Mouse (Mus musculus): ENCODE measurements around the gene Pax5. TPM values are rescaled to one million over a fixed set of nuclear protein-coding genes. Genes with fewer than 3 reads are reported as not detected.

The Pax5 gene
- polyA plus RNA-seq, 1 experiment from 2014 or later, result 0.34 TPM

DNA sequence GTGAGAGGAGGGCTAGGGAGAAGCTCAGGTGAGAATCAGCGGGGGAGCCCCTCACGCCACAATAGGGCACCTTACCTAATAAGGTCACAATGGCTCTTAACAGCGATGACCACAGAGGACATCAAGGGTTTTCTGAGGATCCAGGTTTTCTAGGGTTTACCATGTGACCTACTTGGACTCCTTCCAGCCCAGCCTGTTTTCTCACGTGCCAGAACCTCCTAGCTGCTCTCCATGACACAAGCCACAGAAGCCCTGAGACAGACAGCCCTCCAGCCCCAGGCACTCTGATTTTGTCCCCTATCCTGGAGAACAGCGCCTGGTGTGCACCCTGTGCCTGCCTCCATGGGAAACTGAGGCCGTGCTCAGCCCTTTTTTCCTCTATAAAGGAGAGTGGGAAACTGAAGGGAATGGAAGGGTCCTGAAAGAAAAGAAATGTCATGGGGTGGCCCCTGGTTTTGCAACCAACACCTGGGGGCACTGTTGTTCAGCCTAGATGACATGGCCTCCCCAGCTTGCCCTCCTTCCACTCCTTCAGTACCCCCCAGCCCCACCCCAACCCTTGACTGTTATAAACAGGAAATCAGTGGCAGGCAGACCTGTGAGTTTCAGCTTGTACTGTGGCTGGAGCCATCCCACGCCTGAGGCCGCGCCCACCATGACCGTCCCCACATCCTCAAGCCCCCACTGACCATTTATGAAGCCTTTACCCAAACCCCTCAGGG is 37.9 kb downstream of the Pax5 start:
- 48% methylated on average over 10 of the region's 10 CpGs for WGBS

DNA sequence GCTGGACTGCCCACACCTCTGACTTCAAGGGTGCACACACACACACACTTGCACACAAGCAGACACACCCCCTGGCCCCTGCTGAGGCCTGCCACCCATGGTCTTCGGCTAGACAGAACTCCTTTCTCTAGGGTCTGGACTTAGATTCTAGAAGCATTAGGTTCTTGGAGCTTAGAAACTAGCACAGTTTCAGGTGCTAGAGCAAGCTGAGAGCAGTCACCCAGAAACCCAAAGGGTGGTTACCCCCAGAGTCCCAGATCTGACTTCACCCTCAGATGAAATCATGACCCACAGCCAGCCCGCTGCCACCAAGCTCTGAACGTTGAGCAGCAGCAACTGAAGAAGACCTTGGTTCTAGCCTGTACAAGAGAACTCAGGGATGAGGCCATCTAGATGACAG is 38.8 kb downstream of the Pax5 start:
- Histone ChIP-seq H3K4me2 (ENCODE audit: low read depth, low read length) (no peak overlapping the region), H3K4me1 (ENCODE audit: control insufficient read depth, insufficient read depth, low read length) (no peaks in the 10 kb centered on the region), H3K9ac (ENCODE audit: low read length) (no peak overlapping the region), H3K9me3 (replicated peaks; ENCODE audit: control insufficient read depth, low read length) (0 out of 2 replicates have a peak, but pooled peaks cover 2% of the 10 kb centered on the region), H3K27me3 (ENCODE audit: control insufficient read depth, insufficient read depth, low read length) (peaks cover 6% of the 10 kb centered on the region; the same call in 1 of the 2 replicates), H3K27ac (ENCODE audit: low read length) (no peak overlapping the region), H3K36me3 (ENCODE audit: control insufficient read depth, insufficient read depth) (no peaks in the 10 kb centered on the region), H3K4me3 (ENCODE audit: low read length) (no peak overlapping the region)
- no peak for ATAC-seq (replicated peaks; ENCODE audit: extremely low read depth, insufficient read depth, low FRiP score)
- WGBS, result 80% methylated on average over 3 of the region's 3 CpGs

More for the DNA sequence above, 37.9 kb downstream of the Pax5 start:
- Histone ChIP-seq H3K9ac (ENCODE audit: low read length) (no peak overlapping the region), H3K9me3 (replicated peaks; ENCODE audit: control insufficient read depth, low read length) (0 out of 2 replicates have a peak, but pooled peaks cover 2% of the 10 kb centered on the region), H3K4me1 (ENCODE audit: control insufficient read depth, insufficient read depth, low read length) (no peaks in the 10 kb centered on the region), H3K27me3 (ENCODE audit: control insufficient read depth, insufficient read depth, low read length) (peaks cover 9% of the 10 kb centered on the region), H3K4me3 (ENCODE audit: low read length) (no peak overlapping the region), H3K4me2 (ENCODE audit: low read depth, low read length) (no peak overlapping the region), H3K36me3 (ENCODE audit: control insufficient read depth, insufficient read depth) (no peaks in the 10 kb centered on the region), H3K27ac (ENCODE audit: low read length) (no peak overlapping the region)
- ATAC-seq (replicated peaks; ENCODE audit: extremely low read depth, insufficient read depth, low FRiP score), result no peak

DNA sequence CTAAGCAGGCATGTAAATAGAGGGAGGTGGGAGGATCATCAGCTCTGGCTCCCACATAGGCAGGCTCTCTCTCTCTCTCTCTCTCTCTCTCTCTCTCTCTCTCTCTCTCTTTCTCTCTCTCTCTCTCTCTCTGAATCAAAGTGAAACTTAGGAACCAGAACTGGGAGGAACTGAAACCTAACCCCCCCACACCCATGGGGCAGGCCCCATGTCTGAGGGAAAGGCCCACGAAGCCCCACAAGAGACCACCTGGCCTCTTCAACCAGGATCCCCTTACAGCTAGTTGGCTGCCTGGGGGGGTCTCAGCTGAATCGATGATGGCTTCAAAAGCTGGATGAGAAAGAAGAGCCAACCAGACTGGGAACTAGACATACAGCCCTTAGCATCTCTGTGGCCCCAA is 39.3 kb downstream of the Pax5 start:
- 0 out of 2 replicates have a peak, but pooled peaks cover 2% of the 10 kb centered on the region for H3K9me3 ChIP-seq (replicated peaks; ENCODE audit: control insufficient read depth, low read length)
- no peak overlapping the region for H3K27ac ChIP-seq (ENCODE audit: low read length)
- WGBS, result 76% methylated on average over 2 of the region's 2 CpGs
- no peaks in the 10 kb centered on the region for H3K4me1 ChIP-seq (ENCODE audit: control insufficient read depth, insufficient read depth, low read length)
- no peaks in the 10 kb centered on the region for H3K36me3 ChIP-seq (ENCODE audit: control insufficient read depth, insufficient read depth)
- no peak overlapping the region for H3K4me3 ChIP-seq (ENCODE audit: low read length)
- H3K27me3 ChIP-seq (ENCODE audit: control insufficient read depth, insufficient read depth, low read length), result peaks cover 9% of the 10 kb centered on the region; the same call in 1 of the 2 replicates
- H3K4me2 ChIP-seq (ENCODE audit: low read depth, low read length), result no peak overlapping the region
- H3K9ac ChIP-seq (ENCODE audit: low read length), result no peak overlapping the region
- ATAC-seq (replicated peaks; ENCODE audit: extremely low read depth, insufficient read depth, low FRiP score), result no peak

DNA sequence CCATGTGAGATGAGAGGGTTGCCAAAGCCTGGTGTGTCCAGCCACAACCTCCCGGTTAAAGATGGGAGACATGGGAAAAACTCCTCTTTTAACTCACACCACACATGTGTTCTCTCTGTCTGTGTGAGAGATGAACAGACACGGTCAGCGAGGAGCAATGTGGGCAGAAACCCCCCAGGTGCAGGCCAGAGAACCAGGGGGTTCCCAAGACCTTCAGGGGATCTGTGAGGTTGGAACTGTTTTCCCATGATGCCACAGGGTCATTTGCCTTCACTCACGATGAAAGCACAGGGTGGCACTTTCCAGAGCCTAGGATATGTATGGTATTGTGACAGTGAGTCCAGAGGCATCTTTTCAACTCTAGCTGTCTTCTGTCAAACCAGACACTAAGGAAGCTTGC is 39.9 kb downstream of the Pax5 start:
- Histone ChIP-seq H3K9me3 (replicated peaks; ENCODE audit: control insufficient read depth, low read length) (0 out of 2 replicates have a peak, but pooled peaks cover 2% of the 10 kb centered on the region), H3K4me1 (ENCODE audit: control insufficient read depth, insufficient read depth, low read length) (no peaks in the 10 kb centered on the region), H3K27ac (ENCODE audit: low read length) (no peak overlapping the region), H3K27me3 (ENCODE audit: control insufficient read depth, insufficient read depth, low read length) (peaks cover 15% of the 10 kb centered on the region), H3K36me3 (ENCODE audit: control insufficient read depth, insufficient read depth) (no peaks in the 10 kb centered on the region), H3K4me3 (ENCODE audit: low read length) (no peak overlapping the region), H3K9ac (ENCODE audit: low read length) (no peak overlapping the region), H3K4me2 (ENCODE audit: low read depth, low read length) (no peak overlapping the region)
- 80% methylated on average over 4 of the region's 4 CpGs for WGBS
- no peak for ATAC-seq (replicated peaks; ENCODE audit: extremely low read depth, insufficient read depth, low FRiP score)

DNA sequence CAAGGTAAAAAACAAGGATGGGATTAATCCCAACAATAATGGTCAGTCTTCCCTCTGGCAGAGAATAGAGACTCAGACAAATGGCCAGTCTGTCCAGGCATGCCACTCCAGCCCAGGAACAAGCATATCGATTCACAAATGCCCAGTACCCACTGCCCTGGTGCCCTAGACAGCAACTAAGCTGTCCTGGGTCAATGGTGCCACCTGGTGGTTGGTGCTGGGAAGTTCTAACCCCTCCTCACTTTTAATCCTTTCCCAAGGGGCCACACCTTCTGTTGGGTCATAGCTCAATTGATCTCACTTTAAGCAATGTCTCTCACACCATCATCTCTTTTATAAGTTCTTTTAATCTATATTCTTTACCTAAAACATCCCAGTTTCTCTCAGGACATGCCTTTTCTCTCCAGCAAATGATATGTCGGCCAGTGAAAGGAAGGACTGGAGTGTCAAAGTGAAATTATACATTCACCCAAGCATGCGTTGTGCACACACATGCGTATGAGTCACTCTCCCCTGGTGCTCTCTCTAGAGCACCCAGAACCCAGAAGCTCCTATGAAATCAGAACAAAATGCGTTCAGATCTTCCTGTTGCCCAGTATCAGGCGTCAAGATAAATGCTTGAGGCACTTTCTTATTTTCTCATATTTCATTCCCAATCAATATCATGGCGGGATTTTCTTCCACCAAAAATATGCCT is 40.7 kb downstream of the Pax5 start:
- Histone ChIP-seq H3K4me2 (ENCODE audit: low read depth, low read length) (no peak overlapping the region), H3K9me3 (replicated peaks; ENCODE audit: control insufficient read depth, low read length) (0 out of 2 replicates have a peak, but pooled peaks cover 2% of the 10 kb centered on the region), H3K9ac (ENCODE audit: low read length) (no peak overlapping the region), H3K4me1 (ENCODE audit: control insufficient read depth, insufficient read depth, low read length) (no peaks in the 10 kb centered on the region), H3K4me3 (ENCODE audit: low read length) (no peak overlapping the region), H3K27me3 (ENCODE audit: control insufficient read depth, insufficient read depth, low read length) (peaks cover 22% of the 10 kb centered on the region), H3K36me3 (ENCODE audit: control insufficient read depth, insufficient read depth) (no peaks in the 10 kb centered on the region), H3K27ac (ENCODE audit: low read length) (no peak overlapping the region)
- WGBS, result 79% methylated on average over 7 of the region's 7 CpGs
- no peak for ATAC-seq (replicated peaks; ENCODE audit: extremely low read depth, insufficient read depth, low FRiP score)

DNA sequence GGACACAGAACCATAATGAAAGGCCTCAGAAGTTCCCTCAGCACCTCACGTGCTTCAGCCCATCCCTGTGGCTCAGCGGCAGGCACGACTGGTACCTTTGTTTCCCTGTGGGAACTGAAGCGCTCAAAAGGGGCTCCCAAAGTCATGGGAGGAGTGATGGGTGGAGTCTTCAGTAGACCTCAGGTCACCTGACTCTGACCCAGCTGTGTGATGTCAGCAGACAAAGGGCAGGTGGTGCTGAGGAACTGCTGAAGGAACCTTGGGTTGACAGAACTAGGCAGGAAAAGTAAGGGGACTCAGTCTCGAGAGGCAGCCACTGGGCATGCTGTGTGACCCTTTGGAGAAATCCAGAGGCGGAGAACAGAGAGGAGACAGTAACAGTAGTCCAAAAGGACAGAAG is 41.7 kb downstream of the Pax5 start:
- 0 out of 2 replicates have a peak, but pooled peaks cover 2% of the 10 kb centered on the region for H3K9me3 ChIP-seq (replicated peaks; ENCODE audit: control insufficient read depth, low read length)
- H3K9ac ChIP-seq (ENCODE audit: low read length), result no peak overlapping the region
- no peak overlapping the region for H3K4me3 ChIP-seq (ENCODE audit: low read length)
- H3K36me3 ChIP-seq (ENCODE audit: control insufficient read depth, insufficient read depth), result no peaks in the 10 kb centered on the region
- H3K27me3 ChIP-seq (ENCODE audit: control insufficient read depth, insufficient read depth, low read length), result peaks cover 30% of the 10 kb centered on the region
- ATAC-seq (replicated peaks; ENCODE audit: extremely low read depth, insufficient read depth, low FRiP score), result no peak
- 77% methylated on average over 6 of the region's 6 CpGs for WGBS
- H3K4me2 ChIP-seq (ENCODE audit: low read depth, low read length), result no peak overlapping the region
- H3K27ac ChIP-seq (ENCODE audit: low read length), result no peak overlapping the region
- H3K4me1 ChIP-seq (ENCODE audit: control insufficient read depth, insufficient read depth, low read length), result peaks cover 5% of the 10 kb centered on the region; the same call in 1 of the 2 replicates

DNA sequence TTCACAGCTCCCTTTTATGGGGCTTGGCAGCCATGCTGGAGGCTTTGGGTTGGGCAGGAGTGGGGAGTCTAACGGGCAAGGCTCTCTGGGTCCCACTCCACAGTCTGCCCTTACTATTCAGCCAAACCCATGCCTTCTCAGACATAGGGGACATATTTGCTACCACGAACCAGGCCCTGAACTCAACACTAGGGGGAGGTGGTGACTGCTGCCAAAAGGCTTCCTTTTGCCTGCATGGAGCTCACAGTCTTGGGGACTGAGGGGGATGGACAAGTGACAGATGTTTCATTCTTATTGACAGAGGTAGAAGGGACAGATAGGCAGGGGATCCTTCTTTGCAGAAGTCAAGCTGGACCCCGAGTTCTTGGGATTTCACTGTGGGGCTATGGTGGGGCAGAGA is 42.1 kb downstream of the Pax5 start:
- no peak overlapping the region for H3K27ac ChIP-seq (ENCODE audit: low read length)
- no peak overlapping the region for H3K4me2 ChIP-seq (ENCODE audit: low read depth, low read length)
- 54% methylated on average over 3 of the region's 3 CpGs for WGBS

DNA sequence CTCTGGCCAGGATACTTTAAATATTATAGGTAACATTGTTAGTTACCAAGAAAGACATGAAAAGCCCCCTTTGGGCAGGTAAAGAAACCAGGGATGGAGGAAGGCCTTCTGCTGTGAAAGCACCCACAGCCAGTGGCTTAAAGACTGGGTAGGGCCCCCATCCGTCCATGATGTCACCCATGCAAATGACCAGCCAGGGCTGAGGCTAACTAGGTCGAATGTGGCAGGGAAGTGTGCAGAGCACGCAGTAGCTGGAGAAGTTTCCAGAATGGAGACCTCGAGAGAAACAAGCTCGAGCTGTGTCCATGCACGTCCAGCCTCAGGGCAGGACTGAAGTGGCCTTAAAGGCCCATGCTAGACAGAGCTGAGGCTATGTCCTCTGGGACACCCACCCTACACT is 42.9 kb downstream of the Pax5 start:
- Histone ChIP-seq H3K9ac (ENCODE audit: low read length) (no peak overlapping the region), H3K4me1 (ENCODE audit: control insufficient read depth, insufficient read depth, low read length) (peaks cover 5% of the 10 kb centered on the region; the same call in 1 of the 2 replicates), H3K9me3 (replicated peaks; ENCODE audit: control insufficient read depth, low read length) (0 out of 2 replicates have a peak, but pooled peaks cover 2% of the 10 kb centered on the region), H3K27me3 (ENCODE audit: control insufficient read depth, insufficient read depth, low read length) (peaks cover 42% of the 10 kb centered on the region), H3K36me3 (ENCODE audit: control insufficient read depth, insufficient read depth) (no peaks in the 10 kb centered on the region), H3K4me3 (ENCODE audit: low read length) (no peak overlapping the region), H3K27ac (ENCODE audit: low read length) (no peak overlapping the region), H3K4me2 (ENCODE audit: low read depth, low read length) (no peak overlapping the region)
- ATAC-seq (replicated peaks; ENCODE audit: extremely low read depth, insufficient read depth, low FRiP score), result no peak
- WGBS, result 68% methylated on average over 6 of the region's 6 CpGs

More for the DNA sequence above, 42.1 kb downstream of the Pax5 start:
- Histone ChIP-seq H3K9me3 (replicated peaks; ENCODE audit: control insufficient read depth, low read length) (0 out of 2 replicates have a peak, but pooled peaks cover 2% of the 10 kb centered on the region), H3K36me3 (ENCODE audit: control insufficient read depth, insufficient read depth) (no peaks in the 10 kb centered on the region), H3K4me1 (ENCODE audit: control insufficient read depth, insufficient read depth, low read length) (peaks cover 5% of the 10 kb centered on the region; the same call in 1 of the 2 replicates), H3K4me3 (ENCODE audit: low read length) (no peak overlapping the region), H3K9ac (ENCODE audit: low read length) (no peak overlapping the region), H3K27me3 (ENCODE audit: control insufficient read depth, insufficient read depth, low read length) (peaks cover 34% of the 10 kb centered on the region)
- no peak for ATAC-seq (replicated peaks; ENCODE audit: extremely low read depth, insufficient read depth, low FRiP score)

DNA sequence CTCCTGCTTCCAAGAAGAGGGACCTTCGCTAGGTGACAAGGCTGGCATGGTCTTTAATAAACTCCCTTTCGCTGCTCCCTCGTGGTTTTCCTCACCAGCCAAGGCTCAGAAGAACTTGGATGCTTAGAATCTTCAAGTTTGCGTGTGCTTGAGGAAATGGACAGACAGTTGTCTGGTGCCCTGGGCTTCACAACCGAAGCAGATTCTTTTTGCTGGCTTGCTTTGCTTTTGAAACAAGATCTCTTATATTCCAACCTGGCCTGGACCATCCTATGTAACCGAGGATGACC is 45.6 kb downstream of the Pax5 start:
- Histone ChIP-seq H3K4me1 (ENCODE audit: control insufficient read depth, insufficient read depth, low read length) (peaks cover 5% of the 10 kb centered on the region; the same call in 1 of the 2 replicates), H3K27ac (ENCODE audit: low read length) (no peak overlapping the region), H3K27me3 (ENCODE audit: control insufficient read depth, insufficient read depth, low read length) (peaks cover 51% of the 10 kb centered on the region), H3K9ac (ENCODE audit: low read length) (peak overlapping the region; percentile 39; the same call in 1 of the 2 replicates), H3K9me3 (replicated peaks; ENCODE audit: control insufficient read depth, low read length) (0 out of 2 replicates have a peak, but pooled peaks cover 2% of the 10 kb centered on the region), H3K4me3 (ENCODE audit: low read length) (peak overlapping the region; percentile 59), H3K4me2 (ENCODE audit: low read depth, low read length) (peak overlapping the region; percentile 88), H3K36me3 (ENCODE audit: control insufficient read depth, insufficient read depth) (no peaks in the 10 kb centered on the region)
- ATAC-seq (replicated peaks; ENCODE audit: extremely low read depth, insufficient read depth, low FRiP score), result no peak
- WGBS, result 36% methylated on average over 6 of the region's 6 CpGs
